Mouse (Mus musculus): ENCODE measurements around the gene Cd68.

DNA sequence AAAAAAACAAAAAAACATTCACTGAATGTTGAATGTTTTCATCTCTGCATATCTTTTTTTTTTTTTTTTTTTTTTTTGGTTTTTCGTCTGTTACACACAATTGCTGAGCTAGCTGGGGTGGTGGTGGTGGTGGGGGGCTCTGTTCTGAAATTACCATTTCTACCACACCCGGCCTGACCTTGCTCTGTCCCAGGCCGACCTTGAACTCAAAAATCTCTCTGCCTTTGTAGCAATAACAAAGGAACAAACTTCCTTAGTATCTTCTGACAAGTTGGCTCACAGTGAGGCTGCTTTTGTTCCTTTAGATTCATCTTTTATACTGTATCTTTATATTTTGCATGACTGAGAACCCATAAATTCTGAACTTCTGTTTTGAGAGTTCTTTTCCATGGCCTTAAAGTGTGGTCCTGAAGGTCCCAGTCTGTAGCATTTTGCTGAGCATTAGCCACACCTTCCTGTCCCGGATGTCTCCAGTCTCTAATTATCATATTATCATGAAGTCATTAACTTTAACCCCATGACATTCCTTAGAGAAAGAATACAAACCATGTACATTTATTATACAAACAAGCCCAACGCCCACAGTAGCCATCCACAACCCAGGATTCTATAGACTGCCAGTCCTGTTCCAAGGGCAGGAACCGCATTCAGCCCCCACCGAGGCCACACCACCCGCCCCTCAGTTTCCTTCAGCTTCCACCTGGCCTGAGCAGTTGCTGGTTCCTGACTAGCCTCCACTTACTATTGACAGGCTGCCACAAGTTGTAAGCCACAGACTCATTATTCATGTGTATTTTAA lies 38.1 kb upstream of the Cd68 start:
- TF ChIP-seq POLR2A (IDR thresholded peaks at IDR 0.05; ENCODE audit: insufficient read depth, low read depth, low read length) (no peak), CTCF (IDR thresholded peaks at IDR 0.05) (no peak), EP300 (IDR thresholded peaks at IDR 0.05; ENCODE audit: insufficient read depth, low read depth, low read length) (no peak)
